Mouse (Mus musculus): ENCODE measurements around the gene Hap1.
"Not testable (repeated sequence)": the region's sequence is repeated elsewhere in the genome, so short reads cannot be mapped to it uniquely, and the experiment has no call there.

The Hap1 gene

DNA sequence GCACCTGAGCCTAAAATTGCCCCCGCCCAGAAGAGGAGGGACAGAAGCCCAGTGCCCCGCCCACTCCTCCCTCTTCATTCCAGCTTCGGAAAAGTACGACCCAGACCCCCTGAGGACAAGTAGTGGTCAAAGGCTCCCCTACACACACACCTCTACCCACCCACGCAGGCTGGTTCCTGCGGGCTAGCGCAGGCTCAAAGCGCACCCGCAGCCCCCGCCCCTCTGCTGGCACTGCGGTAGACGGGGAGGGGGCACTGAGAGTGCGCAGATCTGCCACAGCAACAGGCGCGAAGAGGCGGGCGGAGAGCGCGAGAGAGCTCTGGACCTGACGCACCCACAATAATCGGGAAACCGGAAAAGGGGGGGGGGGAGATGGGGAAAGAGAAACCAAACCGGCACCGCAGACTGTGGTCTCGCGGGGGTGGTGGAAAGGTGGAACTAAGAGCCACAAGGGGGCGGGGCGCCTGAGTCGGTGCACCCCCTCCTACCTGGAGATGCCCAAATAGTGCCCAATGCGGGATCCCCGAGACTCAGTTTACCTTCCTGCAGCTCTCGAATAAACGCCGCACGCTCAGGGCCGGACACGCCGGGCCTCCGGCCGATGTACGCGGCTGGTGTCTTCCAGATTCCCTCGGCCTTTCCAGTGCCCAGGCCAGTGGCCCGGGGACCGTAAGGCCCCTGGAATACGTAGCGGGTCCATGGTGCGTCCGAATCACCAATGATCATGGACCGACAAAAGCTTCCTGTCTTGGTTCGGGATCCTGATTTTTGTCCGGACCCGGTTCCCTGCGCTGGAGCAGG lies 577 bp downstream of the Hap1 start:
- peak; percentile 65 for DNase-seq (ENCODE audit: low read depth, low spot score)

DNA sequence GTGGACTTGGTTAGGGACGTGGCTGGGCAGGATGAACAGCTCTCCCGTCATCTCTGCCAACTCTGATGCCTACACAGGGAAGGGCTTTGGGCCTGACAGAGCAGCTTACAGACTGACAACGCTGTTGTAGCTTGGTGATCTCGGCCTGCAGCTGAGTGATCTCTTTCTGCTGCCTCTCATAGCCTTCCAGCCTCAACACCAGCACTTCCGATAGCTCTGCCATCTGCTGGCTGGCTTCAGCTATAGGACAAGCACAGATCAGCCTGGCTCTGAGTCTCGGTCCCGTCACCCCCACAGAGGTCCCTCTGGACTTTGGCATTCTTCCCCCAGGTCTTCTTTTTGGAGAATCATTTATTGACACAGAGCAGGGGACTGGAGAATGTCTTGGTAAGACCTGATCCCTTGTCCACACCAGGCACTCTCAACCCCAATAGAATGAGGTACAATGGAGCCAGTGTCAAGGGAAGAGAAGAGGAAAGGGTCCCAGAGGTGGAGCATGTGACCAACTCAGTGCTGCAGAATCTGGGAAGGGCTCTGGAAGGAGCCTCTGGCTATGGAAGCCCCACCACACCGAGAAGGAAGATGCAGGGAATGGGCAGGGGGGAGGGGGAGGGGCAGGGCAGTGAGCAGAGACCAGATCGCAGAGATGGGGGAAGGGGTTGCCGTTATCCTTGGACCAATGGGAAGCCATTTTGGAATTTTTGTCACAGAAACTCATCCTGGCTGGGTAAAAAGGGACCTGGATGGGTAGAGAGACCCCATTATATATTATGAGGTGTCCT lies 3.7 kb downstream of the Hap1 start:
- DNase-seq (ENCODE audit: low read depth, low spot score) = peak; percentile 31

DNA sequence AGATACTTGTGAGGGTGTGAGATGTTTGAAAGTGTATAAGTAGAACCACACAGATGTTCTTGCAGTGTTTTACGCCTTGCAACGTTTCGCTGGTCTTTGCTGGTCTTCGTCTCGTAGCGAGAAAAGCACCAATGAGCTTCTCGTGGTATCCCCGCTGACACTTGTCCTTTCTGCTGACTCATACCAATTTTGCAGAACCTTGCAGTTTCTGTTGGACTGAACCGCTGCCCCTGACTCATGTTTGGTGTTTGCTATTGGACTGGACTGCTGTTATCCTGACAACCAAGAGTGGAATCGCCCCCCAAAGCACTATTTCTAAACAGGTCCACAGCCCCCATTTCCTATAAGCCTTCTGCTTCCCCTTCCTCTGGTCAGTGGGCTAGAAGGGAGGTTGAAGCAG lies 11.7 kb downstream of the Hap1 start:
- DNase-seq (ENCODE audit: low read depth, low spot score) = no peak

DNA sequence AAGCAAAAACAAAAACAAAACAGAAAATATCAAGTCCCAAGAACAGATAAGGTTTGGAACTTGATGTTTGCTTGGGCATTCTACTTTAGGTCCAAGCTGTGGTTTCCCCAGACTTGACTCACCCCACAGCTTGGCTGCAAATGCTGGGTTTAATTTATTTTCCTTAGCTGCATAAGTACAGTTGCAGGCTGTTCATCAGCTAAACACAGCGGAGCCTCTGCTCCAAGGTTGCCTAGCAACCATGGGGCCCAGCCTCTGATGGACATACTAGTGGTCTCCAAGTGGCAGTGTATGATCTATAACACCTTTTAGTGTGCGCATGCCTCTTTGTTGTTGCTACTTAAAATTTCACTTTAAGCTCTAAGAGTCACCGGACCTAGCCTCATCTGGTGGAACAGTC lies 20.2 kb downstream of the Hap1 start:
- DNase-seq (ENCODE audit: low read depth, low spot score) = no peak

DNA sequence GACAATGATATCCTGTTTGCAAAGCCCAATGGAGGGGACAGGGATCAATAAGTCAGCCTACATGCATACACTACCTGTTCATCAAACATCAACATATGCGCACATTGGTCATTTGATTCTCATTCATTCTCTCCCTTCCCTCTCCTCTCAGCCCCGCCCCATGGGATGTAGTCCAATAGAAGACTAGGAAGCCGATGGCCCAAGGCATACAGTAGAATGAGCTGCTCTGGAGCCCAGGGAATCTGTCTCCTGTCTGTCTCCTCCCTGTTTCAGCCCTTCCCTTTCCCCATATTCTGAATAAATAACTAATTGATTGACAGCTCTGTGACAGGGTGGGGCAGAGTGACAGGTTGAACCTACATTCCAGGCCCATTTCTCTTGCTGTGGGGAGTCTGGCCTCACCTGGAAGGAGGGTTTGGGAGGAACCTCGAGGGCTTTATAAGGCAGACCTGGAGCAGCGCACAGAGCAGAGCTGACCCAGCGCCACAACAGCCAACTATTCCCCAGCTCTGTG lies 21.9 kb downstream of the Hap1 start, which contains the start of gene Gast:
Gene Gast, plus strand, starts transcription at position 464 of the 514 bp plus-strand sequence.
- no peak for DNase-seq (ENCODE audit: low read depth, low spot score)

DNA sequence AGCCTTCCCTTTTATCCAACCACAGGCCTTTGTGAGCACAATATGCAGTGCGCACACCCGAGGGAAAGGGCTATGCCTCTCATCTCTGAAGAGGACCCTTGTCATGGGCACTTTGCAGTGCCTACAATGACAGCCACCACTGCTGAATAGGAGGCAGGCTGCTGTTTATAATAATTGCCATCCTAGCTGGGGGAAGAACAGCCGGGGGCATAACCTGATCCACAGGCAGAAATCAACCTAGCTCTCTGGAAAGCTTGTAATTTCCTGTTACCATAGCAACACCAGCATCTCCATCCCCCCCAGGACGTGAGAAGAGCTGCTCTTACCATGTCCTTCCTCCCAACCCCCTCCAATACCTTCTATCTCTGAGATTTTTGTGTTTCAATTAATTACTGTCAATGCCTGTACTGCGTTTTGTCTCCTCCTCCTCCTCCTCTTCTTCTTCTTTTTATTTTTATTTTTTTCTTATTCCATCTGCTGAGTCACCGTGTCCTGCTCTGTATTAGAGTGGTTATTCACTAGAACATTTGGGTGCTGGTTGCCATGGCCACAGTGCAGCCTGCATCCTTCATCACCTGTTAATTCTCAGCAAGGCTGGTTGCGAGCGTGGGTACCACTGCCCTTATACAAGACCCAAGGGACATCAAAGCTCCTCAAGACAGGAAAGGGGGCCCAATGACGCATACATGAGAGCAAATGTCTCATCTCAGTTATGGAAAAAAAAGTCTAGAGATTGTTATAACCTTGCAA lies 23.0 kb downstream of the Hap1 start:
- no peak for DNase-seq (ENCODE audit: low read depth, low spot score)

DNA sequence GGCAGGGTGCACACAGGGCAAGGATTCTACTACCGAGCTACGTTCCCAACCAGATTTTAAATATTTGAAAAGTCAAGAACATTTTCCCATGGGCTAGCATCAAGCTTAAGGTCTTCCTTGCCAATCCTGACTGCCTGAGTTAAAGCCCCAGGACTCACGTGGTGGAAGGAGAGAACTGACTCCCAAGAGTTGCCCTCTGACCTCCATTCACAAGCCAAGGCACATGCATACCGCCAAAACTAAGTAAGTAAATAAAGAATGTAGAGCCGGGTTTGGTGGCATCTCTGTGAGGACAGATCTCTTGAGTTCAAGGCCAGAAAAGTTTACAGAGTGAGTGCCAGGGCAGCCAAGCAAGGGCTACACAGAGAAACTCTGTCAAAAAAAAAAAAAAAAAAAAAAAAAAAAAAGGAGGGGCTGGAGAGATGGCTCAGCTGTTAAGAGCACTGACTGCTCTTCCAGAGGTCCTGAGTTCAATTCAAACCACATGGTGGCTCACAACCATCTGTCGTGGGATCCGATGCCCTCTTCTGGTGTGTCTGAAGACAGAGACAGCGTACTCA lies 25.0 kb downstream of the Hap1 start:
- DNase-seq (ENCODE audit: low read depth, low spot score) = not testable (repeated sequence)

DNA sequence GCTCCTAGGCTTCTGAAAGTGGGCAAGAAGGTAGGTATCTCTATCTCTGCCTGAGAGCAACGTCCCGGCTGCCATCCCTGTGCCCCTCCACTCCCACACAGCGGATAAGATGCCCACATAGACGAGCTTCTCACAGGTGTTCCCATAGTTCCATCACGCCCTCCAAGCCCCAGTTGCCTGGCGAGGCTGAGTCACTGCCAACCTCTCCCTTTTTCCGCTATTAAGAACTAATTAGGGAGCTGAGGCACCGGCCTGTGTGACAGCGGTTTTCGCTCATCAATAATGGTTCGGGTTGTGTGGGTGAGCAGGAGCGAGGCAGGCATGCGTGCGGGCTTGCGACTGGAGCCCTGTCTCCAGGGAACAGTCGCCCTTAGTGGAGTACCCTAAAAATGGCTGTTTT lies 25.7 kb downstream of the Hap1 start:
- no peak for DNase-seq (ENCODE audit: low read depth, low spot score)

DNA sequence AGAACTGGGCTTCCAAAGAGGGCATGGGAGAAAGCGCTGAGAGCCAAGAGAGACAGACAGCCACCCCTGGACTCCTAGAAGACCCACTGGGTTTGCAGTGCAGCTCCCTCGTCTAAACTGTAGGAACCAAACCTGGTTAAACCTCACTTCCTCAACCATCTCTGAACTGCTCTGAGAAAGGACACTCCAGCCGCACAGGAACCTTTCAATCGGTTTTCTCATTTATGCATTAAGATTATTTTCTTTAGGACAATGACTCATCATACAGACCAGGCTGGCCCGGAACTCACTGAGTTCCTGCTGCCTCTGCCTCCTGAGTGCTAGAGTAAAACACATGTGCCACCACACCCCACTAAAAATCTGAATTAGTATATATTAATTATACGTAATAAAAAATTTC lies 28.2 kb downstream of the Hap1 start:
- no peak for DNase-seq (ENCODE audit: low read depth, low spot score)

DNA sequence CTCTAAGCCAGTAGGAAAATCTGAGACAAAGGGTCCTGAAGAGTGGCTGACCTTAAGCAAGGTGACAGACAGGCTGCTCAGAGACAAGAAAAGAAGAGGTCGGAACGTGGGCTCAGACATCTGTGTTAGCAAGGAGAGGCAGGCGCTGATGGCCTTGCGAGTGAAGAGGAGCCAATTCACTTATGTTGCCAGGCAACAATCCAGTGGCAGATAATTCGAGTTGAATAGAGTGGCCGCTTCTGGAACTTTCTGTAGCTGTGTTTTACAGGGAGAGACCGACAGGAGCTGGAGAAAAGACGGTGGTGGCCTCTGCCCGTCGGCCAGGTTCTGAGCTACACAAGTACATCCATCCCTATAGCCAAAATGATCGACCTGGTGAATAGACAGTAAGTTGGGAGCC lies 28.6 kb downstream of the Hap1 start:
- no peak for DNase-seq (ENCODE audit: low read depth, low spot score)

DNA sequence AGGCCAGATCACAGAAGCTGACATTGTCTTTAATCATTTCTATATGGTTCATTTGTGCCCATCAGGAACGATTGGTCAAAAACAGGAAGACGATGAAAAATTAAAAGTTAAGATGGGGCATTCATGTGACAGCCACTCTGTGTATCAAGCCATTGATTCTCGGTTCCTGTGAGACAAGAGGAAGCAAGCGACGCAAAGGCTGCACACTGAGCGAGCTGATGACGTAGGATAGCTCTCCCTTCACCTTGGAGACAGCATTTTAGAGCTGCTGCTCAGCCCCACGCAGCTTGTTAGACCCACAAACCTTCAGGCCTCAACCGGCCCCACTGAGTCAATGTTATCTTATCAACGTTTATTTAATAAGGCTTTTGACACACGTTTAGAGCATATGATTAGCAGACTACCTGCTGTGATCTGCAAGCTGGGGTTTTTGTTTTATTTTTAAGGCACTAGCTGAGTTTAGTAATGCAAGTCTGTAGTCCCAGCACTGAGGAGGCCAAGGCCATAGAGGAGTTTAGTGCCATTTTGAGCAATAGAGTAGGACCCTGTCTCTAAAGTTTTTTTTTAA lies 30.8 kb downstream of the Hap1 start:
- no peak for DNase-seq (ENCODE audit: low read depth, low spot score)

DNA sequence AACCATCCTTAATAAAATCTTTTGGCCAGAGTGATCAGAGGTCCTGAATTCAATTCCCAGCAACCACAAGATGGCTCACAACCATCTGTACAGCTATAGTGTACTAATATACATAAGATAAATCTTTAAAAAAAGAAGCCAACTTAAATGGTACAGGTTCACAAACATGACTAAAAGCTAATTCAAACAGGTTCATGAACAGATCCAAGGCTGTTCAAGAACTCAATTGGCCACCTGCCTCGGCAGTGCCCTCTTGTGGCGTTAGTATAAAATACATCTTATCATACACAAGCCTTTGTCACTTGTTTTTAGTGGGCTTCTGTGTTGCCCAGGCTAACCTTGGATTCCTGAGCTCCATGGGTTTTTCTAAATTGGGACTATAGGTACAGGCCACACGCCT lies 32.4 kb downstream of the Hap1 start:
- DNase-seq (ENCODE audit: low read depth, low spot score) = peak; percentile 81

DNA sequence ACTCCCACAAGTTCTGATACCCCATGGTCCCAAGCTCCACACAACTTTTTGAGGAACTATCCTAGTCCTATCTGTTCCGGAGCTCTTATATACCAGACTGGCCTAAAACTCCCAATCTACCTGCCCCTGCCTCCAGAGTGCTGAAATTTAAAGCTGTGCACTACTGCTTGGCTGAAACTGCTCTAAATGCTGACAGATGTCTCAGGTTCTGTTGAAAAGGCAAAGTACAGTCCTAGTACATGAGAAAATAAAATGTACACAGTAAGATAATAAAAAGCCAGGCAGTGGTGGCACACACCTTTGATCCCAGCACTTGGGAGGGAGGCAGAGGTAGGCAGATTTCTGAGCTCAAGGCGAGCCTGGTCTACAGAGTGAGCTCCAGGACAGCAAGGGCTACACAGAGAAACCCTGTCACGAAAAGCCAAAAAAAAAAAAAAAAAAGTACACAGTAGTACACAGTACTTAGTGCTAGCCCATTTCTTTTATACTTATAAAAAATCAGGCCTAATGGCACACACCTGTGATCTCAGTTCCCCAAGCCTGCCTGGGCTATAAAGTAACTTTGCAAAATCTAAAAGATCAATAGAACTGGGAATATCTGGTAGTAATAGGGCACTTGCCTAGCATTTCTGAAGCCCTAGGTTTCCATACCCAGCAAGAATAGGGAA lies 33.2 kb downstream of the Hap1 start:
- DNase-seq (ENCODE audit: low read depth, low spot score) = peak; percentile 50

DNA sequence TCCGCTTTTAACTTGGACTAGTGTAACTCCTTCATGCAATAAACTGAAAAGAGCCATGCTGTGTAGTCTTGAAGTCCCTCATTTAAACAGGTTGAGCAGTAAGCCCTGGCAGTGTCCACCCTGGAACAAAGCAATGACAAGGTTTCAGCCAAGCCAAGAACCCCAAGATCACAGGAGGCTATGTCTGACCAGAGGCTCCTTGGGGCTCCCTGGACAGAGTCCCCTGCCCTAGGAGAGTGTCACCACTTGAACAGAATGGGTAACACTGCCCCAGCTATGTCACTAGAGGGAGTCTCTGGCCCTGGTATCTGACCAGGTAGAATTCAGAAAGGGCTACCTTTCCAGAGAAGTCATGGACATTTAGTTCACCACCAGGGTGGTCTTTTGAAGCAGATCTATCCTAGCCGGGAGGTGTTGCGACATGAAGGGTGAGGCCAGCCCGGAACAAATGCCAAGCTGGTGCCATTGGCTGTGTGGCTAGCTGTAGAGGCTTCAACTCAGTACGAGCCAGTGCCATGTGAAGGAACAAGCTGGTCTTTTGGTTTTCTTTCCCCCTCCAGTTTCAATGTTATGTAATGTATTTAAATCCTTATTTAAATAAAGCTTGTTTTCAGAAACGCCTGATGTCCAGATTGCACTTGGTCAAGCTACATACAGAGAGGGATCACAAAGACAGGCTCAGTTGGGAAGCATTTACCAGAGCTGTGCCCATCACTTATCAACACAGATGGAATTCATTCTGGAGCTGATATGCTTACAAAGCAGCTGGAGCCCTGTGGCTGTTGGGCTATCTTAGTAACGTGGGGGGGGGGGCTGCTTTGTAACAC lies 34.2 kb downstream of the Hap1 start:
- DNase-seq (ENCODE audit: low read depth, low spot score) = peak; percentile 11

DNA sequence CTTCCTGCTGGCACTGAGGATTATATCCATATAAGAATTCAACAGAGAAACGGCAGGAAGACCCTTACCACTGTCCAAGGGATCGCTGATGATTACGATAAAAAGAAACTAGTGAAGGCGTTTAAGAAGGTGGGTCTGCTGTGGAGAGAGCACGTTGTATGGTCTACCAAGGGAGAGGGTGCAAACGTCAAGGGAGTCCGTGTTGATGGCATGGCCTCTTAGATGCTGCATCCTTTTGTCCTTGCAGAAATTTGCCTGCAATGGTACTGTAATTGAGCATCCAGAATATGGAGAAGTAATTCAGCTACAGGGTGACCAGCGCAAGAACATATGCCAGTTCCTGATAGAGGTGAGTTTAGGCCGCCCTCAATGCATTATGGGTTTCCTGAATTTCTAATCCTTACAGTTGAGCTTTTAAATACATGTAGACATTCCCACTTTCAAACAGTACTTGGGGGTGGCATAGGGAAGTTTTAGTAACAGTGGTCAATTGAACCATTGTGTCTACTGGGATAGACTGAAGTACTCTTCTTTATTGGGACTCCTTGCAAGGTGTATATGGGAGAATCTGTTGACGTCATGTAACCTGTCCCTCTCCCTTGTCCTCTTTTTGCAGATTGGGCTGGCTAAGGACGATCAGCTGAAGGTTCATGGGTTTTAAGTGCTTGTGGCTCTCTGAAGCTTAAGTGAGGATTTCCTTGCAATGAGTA lies 35.1 kb downstream of the Hap1 start:
- peak; percentile 19 for DNase-seq (ENCODE audit: low read depth, low spot score)

DNA sequence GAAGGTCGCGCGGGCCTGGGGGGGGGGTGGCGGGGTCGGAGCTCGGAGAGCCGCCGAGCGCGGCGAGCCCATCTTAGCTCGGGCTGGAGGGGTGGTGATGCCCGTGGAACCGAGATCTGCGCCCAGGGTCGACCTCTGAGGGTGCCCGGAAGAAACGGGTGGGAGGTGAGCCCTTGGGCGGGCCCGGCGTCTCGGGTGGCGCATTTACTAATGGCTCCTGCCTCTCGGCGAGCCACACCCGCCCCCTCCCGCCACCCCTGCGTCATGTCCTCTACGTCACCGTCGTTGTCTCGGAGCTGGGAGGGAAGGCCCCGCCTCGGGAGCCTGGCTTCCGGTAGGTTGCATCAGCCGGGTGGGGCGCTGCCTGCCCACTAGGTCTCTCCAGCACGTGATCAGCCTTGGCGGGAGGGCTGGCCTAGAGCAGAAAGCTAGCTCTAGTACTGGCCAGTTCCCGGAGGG lies 35.7 kb downstream of the Hap1 start:
- DNase-seq (ENCODE audit: low read depth, low spot score) = peak; percentile 99

DNA sequence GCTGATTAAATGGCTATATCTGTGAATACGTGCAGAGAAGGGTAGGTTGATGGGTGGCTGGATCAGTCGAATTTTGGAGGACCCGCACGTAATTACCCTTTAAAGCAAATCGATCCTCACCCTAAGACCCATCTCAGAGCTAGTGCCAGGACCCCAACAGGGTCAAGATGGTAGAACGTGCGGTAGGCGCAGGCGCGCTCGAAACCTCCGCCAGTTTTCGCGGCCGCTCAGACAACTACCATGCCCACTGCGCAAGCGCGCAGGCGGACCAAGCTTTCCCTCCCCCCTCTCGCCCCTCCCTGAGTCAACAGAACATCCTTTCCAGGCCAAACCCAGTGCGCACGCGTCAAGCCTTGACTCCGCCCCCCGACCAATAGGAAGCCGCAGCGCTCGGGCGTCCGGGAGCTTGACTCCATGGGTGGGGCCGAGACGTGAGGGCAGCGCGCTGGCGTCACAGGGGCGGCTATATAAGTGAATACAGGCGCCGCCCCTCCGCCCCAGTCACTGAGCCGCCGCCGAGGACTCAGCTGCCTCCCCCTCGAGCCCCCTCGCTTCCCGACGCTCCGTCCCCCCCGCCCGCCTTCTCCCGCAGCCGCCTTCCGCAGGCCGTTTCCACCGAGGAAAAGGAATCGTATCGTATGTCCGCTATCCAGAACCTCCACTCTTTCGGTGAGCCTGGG lies 36.3 kb downstream of the Hap1 start, which contains the start of gene Eif1:
Gene Eif1, plus strand, starts transcription at position 394 of the 680 bp plus-strand sequence.
- DNase-seq (ENCODE audit: low read depth, low spot score) = peak; percentile 100
